Mouse (Mus musculus) lung, postnatal 0 days (tissue): ENCODE measurements around the gene Pdgfa.

Experiments
- CTCF ChIP-seq: IDR thresholded peaks from 2 replicates; pipeline ENCODE4 v1.5.1; 2016; ENCODE audit warnings: antibody characterized with exemption, mild to moderate bottlenecking
- EP300 ChIP-seq: IDR thresholded peaks from 2 replicates; pipeline ENCODE4 v1.6.1; 2016; ENCODE audit warnings: antibody characterized with exemption, mild to moderate bottlenecking, control low read depth

- TF ChIP-seq CTCF (no peak), EP300 (no peak)
These were observed 58.5 kb downstream of the Pdgfa start for GRCm38 (mm10) chr5:138938572-138939163.
